Mouse (Mus musculus): ENCODE data around the gene Otogl.

GRCm38 (mm10) chr10:107867414-107867813, 44.5 kb downstream of the Otogl start:
- TF ChIP-seq POLR2A (IDR thresholded peaks at IDR 0.05; ENCODE audit: low read depth, low read length) (no peak), CTCF (IDR thresholded peaks at IDR 0.05; ENCODE audit: extremely low read depth, insufficient read depth, insufficient read length, insufficient replicate concordance) (no peak)

All from spleen, adult 2 months (tissue).